Mouse (Mus musculus): ENCODE data around the gene Slc24a3. TPM values are rescaled to one million over a fixed set of nuclear protein-coding genes. Genes with fewer than 3 reads are reported as not detected.

The Slc24a3 gene
- polyA plus RNA-seq, 1 experiment from 2014 or later = 1.6 TPM

GRCm38 (mm10) chr2:145288501-145288900 is 120.9 kb downstream of the Slc24a3 start:
- no peaks in the 10 kb centered on the region for H3K36me3 ChIP-seq
- H3K9me3 ChIP-seq = no peaks in the 10 kb centered on the region
- H3K27ac ChIP-seq (replicated peaks) = no peak overlapping the region
- no peak for ATAC-seq (ENCODE audit: extremely low read depth, insufficient number of reproducible peaks, low FRiP score, low TSS enrichment)
- no peak overlapping the region for H3K4me2 ChIP-seq
- 51% methylated on average over 1 of the region's 1 CpGs for WGBS
- peaks cover 6% of the 10 kb centered on the region; the same call in 1 of the 2 replicates for H3K4me1 ChIP-seq
- no peaks in the 10 kb centered on the region for H3K27me3 ChIP-seq (replicated peaks)
- no peak overlapping the region for H3K9ac ChIP-seq
- no peak overlapping the region for H3K4me3 ChIP-seq

- Histone ChIP-seq H3K27me3 (replicated peaks) (no peaks in the 10 kb centered on the region), H3K36me3 (no peaks in the 10 kb centered on the region), H3K4me1 (no peaks in the 10 kb centered on the region), H3K27ac (replicated peaks) (no peak overlapping the region), H3K4me2 (no peak overlapping the region), H3K9ac (no peak overlapping the region), H3K9me3 (no peaks in the 10 kb centered on the region), H3K4me3 (no peak overlapping the region)
- no peak for ATAC-seq (ENCODE audit: extremely low read depth, insufficient number of reproducible peaks, low FRiP score, low TSS enrichment)
- WGBS = 21% methylated on average over 2 of the region's 2 CpGs
These were observed 123.9 kb downstream of the Slc24a3 start for GRCm38 (mm10) chr2:145291473-145291872.

- H3K36me3 ChIP-seq = no peaks in the 10 kb centered on the region
- no peak for ATAC-seq (ENCODE audit: extremely low read depth, insufficient number of reproducible peaks, low FRiP score, low TSS enrichment)
- 87% methylated on average over 1 of the region's 1 CpGs for WGBS
- no peaks in the 10 kb centered on the region for H3K4me1 ChIP-seq
- H3K4me3 ChIP-seq = no peak overlapping the region
- H3K4me2 ChIP-seq = no peak overlapping the region
- no peak overlapping the region for H3K9ac ChIP-seq
- no peaks in the 10 kb centered on the region for H3K9me3 ChIP-seq
- no peak overlapping the region for H3K27ac ChIP-seq (replicated peaks)
- no peaks in the 10 kb centered on the region for H3K27me3 ChIP-seq (replicated peaks)
These were observed 124.6 kb downstream of the Slc24a3 start for GRCm38 (mm10) chr2:145292196-145292595.

GRCm38 (mm10) chr2:145292816-145293215 is 125.3 kb downstream of the Slc24a3 start:
- no peak for ATAC-seq (ENCODE audit: extremely low read depth, insufficient number of reproducible peaks, low FRiP score, low TSS enrichment)
- H3K4me2 ChIP-seq = no peak overlapping the region
- H3K9ac ChIP-seq = no peak overlapping the region
- no peaks in the 10 kb centered on the region for H3K36me3 ChIP-seq
- H3K9me3 ChIP-seq = no peaks in the 10 kb centered on the region
- H3K4me3 ChIP-seq = no peak overlapping the region
- no peak overlapping the region for H3K27ac ChIP-seq (replicated peaks)
- no peaks in the 10 kb centered on the region for H3K4me1 ChIP-seq
- no peaks in the 10 kb centered on the region for H3K27me3 ChIP-seq (replicated peaks)
- 50% methylated on average over 1 of the region's 1 CpGs for WGBS

GRCm38 (mm10) chr2:145296906-145297305 is 129.4 kb downstream of the Slc24a3 start:
- no peak overlapping the region for H3K4me2 ChIP-seq
- H3K9ac ChIP-seq = no peak overlapping the region
- 67% methylated on average over 1 of the region's 1 CpGs for WGBS
- H3K9me3 ChIP-seq = no peaks in the 10 kb centered on the region
- no peak overlapping the region for H3K27ac ChIP-seq (replicated peaks)
- H3K4me3 ChIP-seq = no peak overlapping the region
- no peaks in the 10 kb centered on the region for H3K36me3 ChIP-seq
- H3K27me3 ChIP-seq (replicated peaks) = no peaks in the 10 kb centered on the region
- ATAC-seq (ENCODE audit: extremely low read depth, insufficient number of reproducible peaks, low FRiP score, low TSS enrichment) = no peak
- H3K4me1 ChIP-seq = no peaks in the 10 kb centered on the region

- no peaks in the 10 kb centered on the region for H3K4me1 ChIP-seq
- H3K27me3 ChIP-seq (replicated peaks) = no peaks in the 10 kb centered on the region
- H3K4me2 ChIP-seq = no peak overlapping the region
- no peak overlapping the region for H3K4me3 ChIP-seq
- 56% methylated on average over 5 of the region's 5 CpGs for WGBS
- no peak for ATAC-seq (ENCODE audit: extremely low read depth, insufficient number of reproducible peaks, low FRiP score, low TSS enrichment)
- H3K9me3 ChIP-seq = no peaks in the 10 kb centered on the region
- no peak overlapping the region for H3K27ac ChIP-seq (replicated peaks)
- no peak overlapping the region for H3K9ac ChIP-seq
- no peaks in the 10 kb centered on the region for H3K36me3 ChIP-seq
These were observed 132.6 kb downstream of the Slc24a3 start for GRCm38 (mm10) chr2:145299914-145300699.

GRCm38 (mm10) chr2:145307231-145307883 is 139.8 kb downstream of the Slc24a3 start:
- H3K4me2 ChIP-seq = no peak overlapping the region
- 56% methylated on average over 2 of the region's 2 CpGs for WGBS
- no peak overlapping the region for H3K9ac ChIP-seq
- no peak overlapping the region for H3K4me3 ChIP-seq
- H3K27ac ChIP-seq (replicated peaks) = no peak overlapping the region
- no peaks in the 10 kb centered on the region for H3K36me3 ChIP-seq
- H3K4me1 ChIP-seq = no peaks in the 10 kb centered on the region
- no peaks in the 10 kb centered on the region for H3K9me3 ChIP-seq
- ATAC-seq (ENCODE audit: extremely low read depth, insufficient number of reproducible peaks, low FRiP score, low TSS enrichment) = no peak
- H3K27me3 ChIP-seq (replicated peaks) = no peaks in the 10 kb centered on the region

GRCm38 (mm10) chr2:145318916-145319315 is 151.4 kb downstream of the Slc24a3 start:
- ATAC-seq (ENCODE audit: extremely low read depth, insufficient number of reproducible peaks, low FRiP score, low TSS enrichment) = no peak
- H3K27me3 ChIP-seq (replicated peaks) = no peaks in the 10 kb centered on the region
- H3K4me2 ChIP-seq = no peak overlapping the region
- no peaks in the 10 kb centered on the region for H3K36me3 ChIP-seq
- H3K4me3 ChIP-seq = no peak overlapping the region
- no peaks in the 10 kb centered on the region for H3K4me1 ChIP-seq
- 35% methylated on average over 2 of the region's 2 CpGs for WGBS
- no peaks in the 10 kb centered on the region for H3K9me3 ChIP-seq
- no peak overlapping the region for H3K9ac ChIP-seq
- H3K27ac ChIP-seq (replicated peaks) = no peak overlapping the region

GRCm38 (mm10) chr2:145321287-145321686 is 153.7 kb downstream of the Slc24a3 start:
- Histone ChIP-seq H3K4me3 (no peak overlapping the region), H3K4me2 (no peak overlapping the region), H3K9ac (no peak overlapping the region), H3K9me3 (no peaks in the 10 kb centered on the region), H3K27me3 (replicated peaks) (no peaks in the 10 kb centered on the region), H3K27ac (replicated peaks) (no peak overlapping the region), H3K36me3 (no peaks in the 10 kb centered on the region), H3K4me1 (peaks cover 6% of the 10 kb centered on the region; the same call in 1 of the 2 replicates)
- WGBS = 82% methylated on average over 3 of the region's 3 CpGs
- no peak for ATAC-seq (ENCODE audit: extremely low read depth, insufficient number of reproducible peaks, low FRiP score, low TSS enrichment)

- H3K27me3 ChIP-seq (replicated peaks) = no peaks in the 10 kb centered on the region
- H3K4me1 ChIP-seq = peaks cover 6% of the 10 kb centered on the region; the same call in 1 of the 2 replicates
- ATAC-seq (ENCODE audit: extremely low read depth, insufficient number of reproducible peaks, low FRiP score, low TSS enrichment) = no peak
- H3K9ac ChIP-seq = no peak overlapping the region
- H3K36me3 ChIP-seq = no peaks in the 10 kb centered on the region
- no peak overlapping the region for H3K4me2 ChIP-seq
- H3K27ac ChIP-seq (replicated peaks) = no peak overlapping the region
- H3K9me3 ChIP-seq = no peaks in the 10 kb centered on the region
- H3K4me3 ChIP-seq = no peak overlapping the region
These were observed 154.2 kb downstream of the Slc24a3 start for GRCm38 (mm10) chr2:145321755-145322154.

GRCm38 (mm10) chr2:145324477-145324876 is 156.9 kb downstream of the Slc24a3 start:
- Histone ChIP-seq H3K4me2 (no peak overlapping the region), H3K36me3 (no peaks in the 10 kb centered on the region), H3K4me3 (no peak overlapping the region), H3K27me3 (replicated peaks) (no peaks in the 10 kb centered on the region), H3K9me3 (no peaks in the 10 kb centered on the region), H3K4me1 (peaks cover 6% of the 10 kb centered on the region; the same call in 1 of the 2 replicates), H3K27ac (replicated peaks) (no peak overlapping the region), H3K9ac (no peak overlapping the region)
- ATAC-seq (ENCODE audit: extremely low read depth, insufficient number of reproducible peaks, low FRiP score, low TSS enrichment) = no peak
- 61% methylated on average over 3 of the region's 3 CpGs for WGBS

GRCm38 (mm10) chr2:145325852-145326251 is 158.3 kb downstream of the Slc24a3 start:
- no peak for ATAC-seq (ENCODE audit: extremely low read depth, insufficient number of reproducible peaks, low FRiP score, low TSS enrichment)
- Histone ChIP-seq H3K9ac (no peak overlapping the region), H3K27me3 (replicated peaks) (no peaks in the 10 kb centered on the region), H3K27ac (replicated peaks) (no peak overlapping the region), H3K36me3 (no peaks in the 10 kb centered on the region), H3K4me1 (peaks cover 16% of the 10 kb centered on the region), H3K4me2 (no peak overlapping the region), H3K9me3 (no peaks in the 10 kb centered on the region), H3K4me3 (no peak overlapping the region)
- 50% methylated on average over 4 of the region's 4 CpGs for WGBS
